ENCODE assay signal across 32 mouse cellular contexts in the genomic region with DNA sequence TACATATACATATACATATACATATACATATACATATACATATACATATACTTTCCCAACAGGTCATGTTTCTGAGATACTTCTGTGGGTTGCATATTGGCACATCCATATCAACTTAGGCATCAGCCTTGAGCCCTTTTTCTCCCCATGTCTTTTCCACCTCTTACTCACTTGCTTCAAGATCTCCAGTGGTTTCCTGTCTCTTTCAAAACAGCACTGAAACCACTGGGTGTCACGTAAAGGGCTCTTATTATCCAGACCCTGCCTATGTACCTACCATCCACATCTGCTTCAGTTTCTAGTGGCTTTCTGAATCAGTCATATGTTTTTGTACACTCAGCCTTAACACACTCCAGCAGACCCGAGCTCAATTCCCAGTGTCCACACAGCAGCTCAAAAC. TPM values are rescaled to one million over a fixed set of nuclear protein-coding genes. Genes with fewer than 3 reads are reported as not detected.
DNase-seq lines count a peak whose midpoint lies in the region; ATAC-seq and TF ChIP-seq lines count a peak whose summit lies in the region.
"Had no signal": no experiment of that assay in that cellular context is flagged by ENCODE, and none has a peak within 500 bp of the region (broad histone marks: within the 10 kb centered on the region; RNA-seq: fewer than 3 reads in every experiment).

No protein-coding gene starts in this region.

- TF ChIP-seq CTCF in CH12.LX (conservative IDR thresholded peaks at IDR 0.05 in 1 of 2, IDR thresholded peaks at IDR 0.05 in 1 of 2; ENCODE audit: low read depth in 2 of 2, low read length in 2 of 2), result no peak

- TF ChIP-seq POLR2A in CH12.LX (IDR thresholded peaks at IDR 0.05; ENCODE audit: low read depth, low read length), result no peak

- DNase-seq in kidney, postnatal 25 days, result no peak
- DNase-seq in CH12.LX (ENCODE audit: extremely low read depth), result no peak
- peak; percentile 41 for DNase-seq in induced T-regulatory cell, adult 2 months (ENCODE audit: low read depth)
- no peak for DNase-seq in natural killer cell, adult 2 months (ENCODE audit: low spot score in 2 of 2)
- DNase-seq in thymus, postnatal 0 days (ENCODE audit: low spot score), result no peak
- DNase-seq in forebrain, embryonic 11.5 days (ENCODE audit: low spot score), result no peak
- DNase-seq: adrenal gland, postnatal 10 days; adrenal gland, postnatal 36 days; cerebellum, adult 11 months; cerebellum, adult 2 months; cerebellum, adult 9-11 months; cerebellum, postnatal 25 days; embryo, embryonic 11 days; gastrocnemius, adult 2 months; gastrocnemius, postnatal 14 days; heart, adult 18-20 months; heart, postnatal 10 days; heart, postnatal 36 days had no signal

- no peak overlapping the region for H3K4me2 ChIP-seq in kidney, embryonic 15.5 days
- peak overlapping the region; percentile 15; the same call in 1 of the 2 replicates for H3K4me2 ChIP-seq in CH12.LX (ENCODE audit: insufficient read depth, low read depth, poor library complexity, severe bottlenecking)
- no peak overlapping the region for H3K4me2 ChIP-seq in forebrain, embryonic 11.5 days (ENCODE audit: low read depth, low read length, severe bottlenecking)
- H3K4me2 ChIP-seq: embryonic facial prominence, embryonic 13.5 days; forebrain, embryonic 13.5 days; heart, embryonic 12.5 days; heart, embryonic 15.5 days; hindbrain, embryonic 13.5 days had no signal

- dilution Hi-C loops in CH12.LX (cut with MboI; ENCODE audit: extremely low pct_ligation_motif_present, extremely low pct_unique_long_range_greater_than_20kb, low sequenced_read_pairs), result no loop called here

- no peaks in the 10 kb centered on the region for H3K36me3 ChIP-seq in kidney, embryonic 15.5 days
- H3K36me3 ChIP-seq in CH12.LX (replicated peaks in 1 of 2; ENCODE audit: control insufficient read depth in 1 of 2, insufficient read depth in 1 of 2, low read length in 1 of 2), result no peaks in the 10 kb centered on the region
- no peaks in the 10 kb centered on the region for H3K36me3 ChIP-seq in forebrain, embryonic 11.5 days (ENCODE audit: control insufficient read depth, insufficient read depth, low read length)
- H3K36me3 ChIP-seq: embryonic facial prominence, embryonic 10.5 days; embryonic facial prominence, embryonic 13.5 days; heart, embryonic 12.5 days; heart, embryonic 15.5 days; hindbrain, embryonic 10.5 days; hindbrain, embryonic 13.5 days had no signal

- no peak for TF ChIP-seq RAD21 in CH12.LX (IDR thresholded peaks at IDR 0.05; ENCODE audit: low read depth, low read length)

- H3K4me1 ChIP-seq in kidney, embryonic 15.5 days, result peaks cover 25% of the 10 kb centered on the region
- H3K4me1 ChIP-seq in CH12.LX (ENCODE audit: control insufficient read depth in 1 of 2, insufficient read depth in 2 of 2), result peaks cover 11 to 53% of the 10 kb centered on the region in 2 experiments; a peak in 3 of 4 replicates
- H3K4me1 ChIP-seq in forebrain, embryonic 11.5 days (replicated peaks; ENCODE audit: control insufficient read depth, insufficient read depth, low read length), result no peaks in the 10 kb centered on the region
- H3K4me1 ChIP-seq: heart, embryonic 15.5 days had no signal

- in situ Hi-C loops in CH12.LX (cut with MboI; ENCODE audit: low pct_ligation_motif_present, low pct_unique_long_range_greater_than_20kb, low sequenced_read_pairs), result no loop called here

- peak; percentile 44; the same call in 1 of the 2 replicates for TF ChIP-seq EP300 in CH12.LX (IDR thresholded peaks at IDR 0.05; ENCODE audit: low read length)

- no peaks in the 10 kb centered on the region for H3K27me3 ChIP-seq in kidney, embryonic 15.5 days
- no peaks in the 10 kb centered on the region for H3K27me3 ChIP-seq in CH12.LX (replicated peaks)
- no peaks in the 10 kb centered on the region for H3K27me3 ChIP-seq in forebrain, embryonic 11.5 days (ENCODE audit: control insufficient read depth, insufficient read depth, low read length)
- H3K27me3 ChIP-seq: embryonic facial prominence, embryonic 13.5 days; forebrain, embryonic 13.5 days; heart, embryonic 12.5 days; heart, embryonic 15.5 days; hindbrain, embryonic 13.5 days had no signal

- 0 out of 2 replicates have a peak overlapping the region, but pooled peaks have one; percentile 13 for H3K27ac ChIP-seq in kidney, embryonic 15.5 days
- no peak overlapping the region for H3K27ac ChIP-seq in CH12.LX (ENCODE audit: insufficient read depth, low read depth)
- H3K27ac ChIP-seq in forebrain, embryonic 11.5 days (ENCODE audit: low read depth, low read length), result no peak overlapping the region
- H3K27ac ChIP-seq: embryonic facial prominence, embryonic 10.5 days; embryonic facial prominence, embryonic 13.5 days; forebrain, embryonic 13.5 days; gastrocnemius, adult 2 months; heart, embryonic 15.5 days; hindbrain, embryonic 10.5 days; hindbrain, embryonic 13.5 days had no signal

- WGBS in kidney, embryonic 15.5 days, result 57% methylated on average over 2 of the region's 2 CpGs
- 70% methylated on average over 2 of the region's 2 CpGs for WGBS in forebrain, embryonic 11.5 days

- no peak overlapping the region for H3K4me3 ChIP-seq in kidney, embryonic 15.5 days (replicated peaks)
- no peak overlapping the region for H3K4me3 ChIP-seq in CH12.LX (replicated peaks in 1 of 3; ENCODE audit: low read depth in 2 of 3, low read length in 2 of 3, poor library complexity in 1 of 3)
- H3K4me3 ChIP-seq in forebrain, embryonic 11.5 days (ENCODE audit: low read depth, low read length), result no peak overlapping the region
- H3K4me3 ChIP-seq: embryonic facial prominence, embryonic 10.5 days; embryonic facial prominence, embryonic 13.5 days; erythroblast, embryonic 14.5 days; forebrain, embryonic 13.5 days; gastrocnemius, adult 2 months; heart, embryonic 12.5 days; heart, embryonic 15.5 days; hindbrain, embryonic 10.5 days; hindbrain, embryonic 13.5 days had no signal

- no peak overlapping the region for H3K9ac ChIP-seq in kidney, embryonic 15.5 days
- H3K9ac ChIP-seq in CH12.LX (ENCODE audit: insufficient read depth, low read depth), result no peak overlapping the region
- H3K9ac ChIP-seq in forebrain, embryonic 11.5 days (ENCODE audit: low read length), result no peak overlapping the region
- H3K9ac ChIP-seq: embryonic facial prominence, embryonic 13.5 days; forebrain, embryonic 13.5 days; heart, embryonic 12.5 days; heart, embryonic 15.5 days; hindbrain, embryonic 13.5 days had no signal

- ATAC-seq in kidney, embryonic 15.5 days (replicated peaks; ENCODE audit: low FRiP score), result no peak
- ATAC-seq in forebrain, embryonic 11.5 days (replicated peaks; ENCODE audit: low FRiP score), result no peak
- ATAC-seq: activated CD4-positive, CD25-positive, alpha-beta regulatory T cell, adult 4 months; CD4-positive, CD25-positive, alpha-beta regulatory T cell, adult 4 months; forebrain, embryonic 13.5 days; forebrain, embryonic 16.5 days; hindbrain, embryonic 16.5 days; inflammation-experienced regulatory T-cells, adult 6 months had no signal

- H3K79me2 ChIP-seq in CH12.LX (replicated peaks; ENCODE audit: control insufficient read depth, extremely low read depth, insufficient read depth, poor library complexity, severe bottlenecking), result no peaks in the 10 kb centered on the region

- H3K9me3 ChIP-seq in kidney, embryonic 15.5 days (replicated peaks), result no peaks in the 10 kb centered on the region
- no peaks in the 10 kb centered on the region for H3K9me3 ChIP-seq in CH12.LX (replicated peaks; ENCODE audit: low read length)
- H3K9me3 ChIP-seq in forebrain, embryonic 11.5 days (ENCODE audit: control insufficient read depth, low read length), result no peaks in the 10 kb centered on the region
- H3K9me3 ChIP-seq: embryonic facial prominence, embryonic 10.5 days; embryonic facial prominence, embryonic 13.5 days; forebrain, embryonic 13.5 days; heart, embryonic 12.5 days; heart, embryonic 15.5 days; hindbrain, embryonic 10.5 days; hindbrain, embryonic 13.5 days had no signal

TF ChIP-seq in CH12.LX, 34 proteins besides CTCF, POLR2A, EP300 and RAD21:
- TF ChIP-seq IRF4 (IDR thresholded peaks at IDR 0.05; ENCODE audit: low read depth, low read length) (peak; percentile 37; the same call in 1 of the 2 replicates), MXI1 (IDR thresholded peaks at IDR 0.05; ENCODE audit: low read depth, low read length) (no peak)

RNA-seq across cellular contexts. Expression of a gene that starts 45.8 kb away (rescaled TPM):
- polyA plus RNA-seq in kidney, embryonic 15.5 days (2015; fragmentation: Nextera tagmentation; extraction: Ambion mirVana), result 220 and 247 TPM in 2 replicates
- total RNA-seq in CH12.LX (2012; rRNA removed) (219 and 243 TPM in 2 replicates), CH12.LX (2014; rRNA removed) (206 and 215 TPM in 2 replicates)
- 263 and 337 TPM in 2 replicates for polyA plus RNA-seq in CH12.LX (2012; ENCODE audit: insufficient read length, low read depth)
- 106 and 112 TPM in 2 replicates for polyA plus RNA-seq in thymus, postnatal 0 days (2015; fragmentation: Nextera tagmentation; extraction: Ambion mirVana)
- 121 and 122 TPM in 2 replicates for polyA plus RNA-seq in forebrain, embryonic 11.5 days (2014; fragmentation: Nextera tagmentation; extraction: Ambion mirVana)
